Mouse (Mus musculus) cerebellum, adult 11-12 months (tissue): ENCODE measurements at regions not wholly inside any gene's neighbourhood (a gene's known extent, or its start where the extent isn't known, plus 50 kb on each side); places are given as distances from the start of the nearest gene placed in this dataset.

Experiments used
- DNase-seq: peaks from one replicate; pipeline ENCODE4 v3.0.0; 2022

GRCm38 (mm10) chr4:24154418-24154817, 341.8 kb upstream of the Mms22l start:
- peak; percentile 6 for DNase-seq

DNA sequence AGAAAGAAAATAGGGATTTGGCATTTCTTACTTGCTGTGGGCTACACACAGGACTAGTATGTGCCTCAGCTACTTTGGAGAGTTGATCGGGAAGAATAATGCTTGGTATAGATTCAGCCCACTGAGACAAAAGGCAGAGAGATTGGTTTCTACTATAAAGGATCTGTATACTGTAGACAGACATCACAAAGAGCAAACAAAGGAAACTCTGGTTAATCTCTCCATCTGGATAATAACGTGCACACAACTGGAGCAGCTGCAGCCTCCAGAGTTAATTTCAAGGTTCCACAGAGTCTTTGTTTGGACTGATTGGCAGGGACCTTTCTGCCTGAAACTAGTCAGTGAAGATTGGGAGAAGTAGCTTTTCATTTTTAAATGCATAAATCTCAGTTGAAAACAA, 322.5 kb upstream of the Mms22l start:
- DNase-seq = no peak

DNA sequence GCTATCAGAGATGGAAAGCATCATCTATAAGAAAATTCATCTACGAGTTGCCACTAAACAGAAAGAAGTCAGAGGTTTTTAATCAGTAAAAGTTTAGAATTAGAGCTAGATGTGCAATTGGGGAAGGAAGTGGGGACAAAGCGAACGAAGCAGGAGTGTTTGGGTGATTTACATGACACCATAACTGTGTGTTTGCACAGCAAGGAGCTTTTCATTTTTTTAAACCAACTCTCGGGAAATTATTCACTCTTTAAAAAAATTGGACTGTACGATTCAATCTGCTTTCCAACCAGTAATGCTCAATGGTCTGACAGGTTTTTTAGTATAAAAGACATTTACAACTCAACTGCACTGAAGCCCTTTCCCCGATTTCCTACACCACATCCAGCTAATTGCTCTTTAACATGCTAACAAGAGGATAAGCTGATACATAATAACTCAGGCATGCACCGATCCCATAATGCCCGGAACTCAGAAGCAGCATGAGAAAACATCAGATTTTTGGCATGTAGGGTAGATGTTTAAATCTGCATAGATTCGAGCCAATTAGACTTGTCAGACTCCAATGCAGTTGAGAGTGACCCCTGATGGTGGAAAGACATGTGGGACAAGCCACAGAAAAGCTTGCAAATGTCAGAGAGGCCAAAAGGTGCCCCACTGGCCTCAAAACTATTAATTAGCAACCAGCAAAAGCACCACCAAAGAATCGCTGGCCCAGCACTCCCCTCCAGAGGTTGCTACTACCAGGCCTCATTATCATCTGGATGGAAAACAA, 282.8 kb upstream of the Mms22l start:
- DNase-seq = no peak

DNA sequence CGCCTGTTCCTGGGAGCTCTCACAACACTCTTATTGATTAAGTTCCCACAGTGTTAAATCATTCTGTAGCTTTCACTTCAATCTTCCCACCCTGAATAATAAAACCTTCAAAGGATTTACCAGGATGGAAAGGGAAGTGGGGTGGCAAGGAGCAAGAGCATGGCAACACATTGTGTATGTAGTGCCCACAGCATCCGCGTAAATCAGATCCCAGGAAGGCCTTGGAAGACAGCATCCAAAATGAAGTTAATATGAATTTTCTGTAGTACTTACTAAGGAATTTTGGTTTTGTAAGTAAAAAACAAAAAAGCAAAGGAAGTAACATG, 282.3 kb upstream of the Mms22l start:
- DNase-seq = no peak

DNA sequence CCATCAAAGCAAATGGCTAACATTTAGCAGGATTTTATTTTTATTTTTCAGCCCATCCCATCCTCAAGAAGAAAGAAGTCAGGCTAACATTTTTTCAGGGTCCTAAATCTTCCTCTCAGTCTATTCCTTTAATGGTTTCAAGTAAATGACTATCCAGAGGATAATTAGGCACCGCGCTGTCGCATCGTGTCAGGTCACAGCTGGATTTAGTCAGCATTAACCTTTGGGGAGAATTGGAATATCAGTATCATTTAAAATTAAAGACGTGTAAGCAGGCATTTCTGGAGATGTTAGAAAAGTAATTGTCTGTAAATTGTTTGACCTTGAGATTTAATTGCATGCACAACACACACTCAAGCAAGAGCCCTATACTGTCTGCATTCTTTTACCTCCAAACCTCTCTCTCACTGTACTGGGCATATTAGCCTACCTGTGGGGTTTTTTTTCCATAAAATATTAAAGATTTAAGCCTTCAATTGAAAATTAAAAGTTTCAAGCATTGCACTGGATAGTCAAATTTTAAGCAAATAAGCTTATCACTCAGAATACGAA, 277.8 kb upstream of the Mms22l start:
- no peak for DNase-seq

DNA sequence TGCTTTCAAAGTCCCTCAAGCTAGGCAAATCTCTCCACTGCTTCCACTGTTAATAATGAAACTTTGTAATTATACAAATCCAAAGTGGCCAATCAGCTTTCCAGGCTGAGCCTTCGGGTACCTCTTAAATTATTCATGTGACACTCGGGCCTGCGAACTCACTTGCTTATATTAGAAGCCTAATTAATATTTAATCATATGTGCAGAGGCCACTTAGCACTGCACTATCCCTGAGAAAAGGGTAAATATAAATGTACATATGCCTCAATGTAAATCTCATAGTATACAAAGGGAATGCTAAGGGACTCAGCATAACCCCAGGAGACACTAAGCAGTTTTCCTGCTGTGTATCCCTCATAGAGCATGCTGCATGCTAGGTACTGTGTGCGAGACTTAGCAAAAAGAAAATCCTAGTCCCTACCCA, 277.2 kb upstream of the Mms22l start:
- DNase-seq = no peak

DNA sequence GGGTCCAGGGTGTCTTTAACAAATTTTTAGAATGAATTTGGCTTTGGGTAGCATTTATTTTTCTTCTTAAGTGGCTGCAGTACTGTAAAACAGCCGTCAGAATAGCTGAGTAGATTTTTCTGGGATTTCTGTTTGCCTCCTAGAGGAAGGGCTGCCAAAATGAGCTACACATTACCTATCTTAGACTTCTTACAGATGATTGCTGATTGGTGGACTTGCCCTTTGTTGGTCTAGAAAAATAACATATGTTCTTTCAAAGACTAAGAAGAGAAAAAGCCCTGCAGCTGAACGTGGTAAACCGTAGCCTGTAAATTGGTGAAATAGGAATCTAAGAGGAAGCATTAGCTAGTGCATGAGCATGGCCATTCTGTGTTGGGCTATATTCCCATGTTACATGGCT, 276.7 kb upstream of the Mms22l start:
- DNase-seq = no peak

GRCm38 (mm10) chr4:24245124-24245523, 251.1 kb upstream of the Mms22l start:
- no peak for DNase-seq

GRCm38 (mm10) chr4:24248142-24249054, 247.9 kb upstream of the Mms22l start:
- DNase-seq = no peak

GRCm38 (mm10) chr4:24249243-24249970, 246.8 kb upstream of the Mms22l start:
- no peak for DNase-seq

- no peak for DNase-seq
Measured at GRCm38 (mm10) chr4:24278154-24278553, 218.1 kb upstream of the Mms22l start.
